Mouse (Mus musculus): Measurements from ENCODE around the gene Chrm5. TPM values are rescaled to one million over a fixed set of nuclear protein-coding genes. Genes with fewer than 3 reads are reported as not detected.

Gene Chrm5
- total and polyA plus RNA-seq, 3 experiments, result not detected

DNA sequence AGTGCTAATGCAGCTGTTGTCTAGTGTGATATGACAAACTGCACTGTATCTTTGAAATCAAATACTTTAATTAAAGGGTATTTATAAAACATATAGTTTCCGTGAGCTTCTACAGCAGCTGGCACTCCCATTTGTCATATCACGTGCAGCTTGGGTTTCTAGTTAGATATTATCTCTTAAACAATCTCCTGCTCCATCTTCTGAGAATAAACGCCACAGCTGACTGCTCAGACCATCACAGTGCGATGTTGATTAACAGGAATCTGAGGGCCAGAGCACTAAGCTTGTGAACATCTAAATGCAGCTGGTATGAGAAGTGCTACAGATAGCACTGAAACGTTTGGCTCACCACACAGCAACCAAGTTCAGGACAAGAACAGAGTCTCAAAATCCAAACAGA is 50.2 kb downstream of the Chrm5 start:
- H3K4me3 ChIP-seq, result no peak overlapping the region
- H3K79me2 ChIP-seq (replicated peaks; ENCODE audit: control insufficient read depth, insufficient read depth, low read length), result no peaks in the 10 kb centered on the region
- no peaks in the 10 kb centered on the region for H3K4me1 ChIP-seq (ENCODE audit: control insufficient read depth, insufficient read depth, low read length)
- intact Hi-C loops (cut with DNase I), result no loop called here
- H3K9ac ChIP-seq (ENCODE audit: low read depth, low read length), result no peak overlapping the region
- no peak for DNase-seq
- no peak overlapping the region for H3K27ac ChIP-seq
- no peaks in the 10 kb centered on the region for H3K36me3 ChIP-seq (ENCODE audit: control insufficient read depth, insufficient read depth, low read length)
- 53% methylated on average over 5 of the region's 5 CpGs for WGBS
- no peaks in the 10 kb centered on the region for H3K27me3 ChIP-seq (ENCODE audit: control insufficient read depth, insufficient read depth, low read length)
- TF ChIP-seq CTCF (IDR thresholded peaks at IDR 0.05), result no peak
- TF ChIP-seq EP300 (IDR thresholded peaks at IDR 0.05; ENCODE audit: insufficient read depth, low read depth, low read length), result no peak
- TF ChIP-seq POLR2A (IDR thresholded peaks at IDR 0.05; ENCODE audit: insufficient read depth, low read depth, low read length), result no peak

- TF ChIP-seq EP300 (IDR thresholded peaks at IDR 0.05; ENCODE audit: insufficient read depth, low read depth, low read length) (no peak), POLR2A (IDR thresholded peaks at IDR 0.05; ENCODE audit: insufficient read depth, low read depth, low read length) (no peak), CTCF (IDR thresholded peaks at IDR 0.05) (no peak)
- WGBS, result 77% methylated on average over 4 of the region's 4 CpGs
- no peaks in the 10 kb centered on the region for H3K79me2 ChIP-seq (replicated peaks; ENCODE audit: control insufficient read depth, insufficient read depth, low read length)
Observed at GRCm38 (mm10) chr2:112429665-112430064, 50.9 kb downstream of the Chrm5 start.

More at GRCm38 (mm10) chr2:112429665-112430064, 50.9 kb downstream of the Chrm5 start:
- H3K27me3 ChIP-seq (ENCODE audit: control insufficient read depth, insufficient read depth, low read length), result no peaks in the 10 kb centered on the region
- H3K36me3 ChIP-seq (ENCODE audit: control insufficient read depth, insufficient read depth, low read length), result no peaks in the 10 kb centered on the region
- H3K27ac ChIP-seq, result no peak overlapping the region
- H3K9ac ChIP-seq (ENCODE audit: low read depth, low read length), result no peak overlapping the region
- intact Hi-C loops (cut with DNase I), result no loop called here
- no peaks in the 10 kb centered on the region for H3K4me1 ChIP-seq (ENCODE audit: control insufficient read depth, insufficient read depth, low read length)
- no peak for DNase-seq
- H3K4me3 ChIP-seq, result no peak overlapping the region

Other genes with a start within 250 kb of the Chrm5 start
- gene Lpcat4, start 241.3 kb downstream of the Chrm5 start, total RNA-seq (2021), result 1 to 10 TPM; 2.3 TPM
- gene Lpcat4, start 241.3 kb downstream of the Chrm5 start, polyA plus RNA-seq (2012; rRNA removed), result 6.3 and 11.4 TPM in 2 replicates
- not detected for gene Nutm1, start 221.5 kb downstream of the Chrm5 start, total RNA-seq (2021)
- gene Nutm1, start 221.5 kb downstream of the Chrm5 start, polyA plus RNA-seq (2012; rRNA removed), result not detected in 2 replicates
- 10 to 100 TPM; 61.8 to 65.4 TPM for gene Nop10, start 218.8 kb downstream of the Chrm5 start, total RNA-seq (2021)
- gene Nop10, start 218.8 kb downstream of the Chrm5 start, polyA plus RNA-seq (2012; rRNA removed), result 89.0 and 113 TPM in 2 replicates
- gene Slc12a6, start 214.9 kb downstream of the Chrm5 start, total RNA-seq (2021), result 10 to 100 TPM; 31.1 to 32.9 TPM
- 23.2 and 44.3 TPM in 2 replicates for gene Slc12a6, start 214.9 kb downstream of the Chrm5 start, polyA plus RNA-seq (2012; rRNA removed)
- 1 to 10 TPM in 1 of 2 experiments, under 1 TPM in 1; 0.42 to 1.1 TPM for gene Gm21985, start 214.5 kb downstream of the Chrm5 start, total RNA-seq (2021)
- not detected in 2 replicates for gene Gm21985, start 214.5 kb downstream of the Chrm5 start, polyA plus RNA-seq (2012; rRNA removed)
- 10 to 100 TPM; 63.6 to 68.4 TPM for gene Emc4, start 112.7 kb downstream of the Chrm5 start, total RNA-seq (2021)
- 82.1 and 135 TPM in 2 replicates for gene Emc4, start 112.7 kb downstream of the Chrm5 start, polyA plus RNA-seq (2012; rRNA removed)
- 1 to 10 TPM; 3.9 to 4.4 TPM for gene Katnbl1, start 101.6 kb downstream of the Chrm5 start, total RNA-seq (2021)
- gene Katnbl1, start 101.6 kb downstream of the Chrm5 start, polyA plus RNA-seq (2012; rRNA removed), result 1.2 and 2.7 TPM in 2 replicates
- 10 to 100 TPM; 14.3 to 17.7 TPM for gene Emc7, start 25.8 kb downstream of the Chrm5 start, total RNA-seq (2021)
- 6.6 and 11.7 TPM in 2 replicates for gene Emc7, start 25.8 kb downstream of the Chrm5 start, polyA plus RNA-seq (2012; rRNA removed)
- 10 to 100 TPM; 16.9 to 18.4 TPM for gene Aven, start 12.2 kb upstream of the Chrm5 start, total RNA-seq (2021)
- gene Aven, start 12.2 kb upstream of the Chrm5 start, polyA plus RNA-seq (2012; rRNA removed), result 5.8 and 10.5 TPM in 2 replicates

All from heart, adult 2 months (tissue).